Mouse (Mus musculus) MEL (cell line): ENCODE data around the gene Cstf1.

Source experiments
- CHD2 ChIP-seq: IDR thresholded peaks from 2 replicates; pipeline ENCODE4 v1.6.1; 2011; ENCODE audit warnings: low read length, improper control_type of control experiment
- CTCF ChIP-seq, 3 experiments: IDR thresholded peaks in 2 of 3; conservative IDR thresholded peaks in 1 of 3; 2 replicates each; pipeline ENCODE4 v1.5.1; 2011 to 2012; ENCODE audit warnings: low read length in 3 of 3, low read depth in 2 of 3, mild to moderate bottlenecking in 2 of 3, improper control_type of control experiment in 1 of 3, inconsistent platforms in 1 of 3, mixed read lengths in 1 of 3, moderate library complexity in 1 of 3; ENCODE audit not compliant: control insufficient read depth in 1 of 3, insufficient read depth in 1 of 3, poor library complexity in 1 of 3, severe bottlenecking in 1 of 3
- HCFC1 ChIP-seq: IDR thresholded peaks from 2 replicates; pipeline ENCODE4 v1.6.1; 2012; ENCODE audit warnings: low read depth, mild to moderate bottlenecking, inconsistent platforms, low read length, improper control_type of control experiment, moderate library complexity
- POLR2A ChIP-seq, 2 experiments: IDR thresholded peaks; 2 replicates each; pipeline ENCODE4 v1.6.1; 2011 to 2012; ENCODE audit warnings: low read length in 2 of 2, mild to moderate bottlenecking in 2 of 2, control low read depth in 1 of 2, improper control_type of control experiment in 1 of 2, low read depth in 1 of 2, moderate library complexity in 1 of 2; ENCODE audit not compliant: control insufficient read depth in 1 of 2, insufficient read depth in 1 of 2, poor library complexity in 1 of 2
- TBP ChIP-seq: IDR thresholded peaks from 2 replicates; pipeline ENCODE4 v1.8.0; 2011; ENCODE audit warnings: low read depth, low read length, improper control_type of control experiment
- ZKSCAN1 ChIP-seq: IDR thresholded peaks from 2 replicates; pipeline ENCODE4 v1.6.1; 2012; ENCODE audit warnings: low read depth, mild to moderate bottlenecking, inconsistent platforms, low read length, improper control_type of control experiment, moderate library complexity

- TF ChIP-seq POLR2A (IDR thresholded peaks at IDR 0.05; ENCODE audit: control insufficient read depth in 1 of 2, insufficient read depth in 1 of 2, low read depth in 1 of 2, low read length in 2 of 2, poor library complexity in 1 of 2): no peak
- no peak for TF ChIP-seq CTCF (IDR thresholded peaks at IDR 0.05 in 2 of 3, conservative IDR thresholded peaks at IDR 0.05 in 1 of 3; ENCODE audit: control insufficient read depth in 1 of 3, insufficient read depth in 1 of 3, low read depth in 2 of 3, low read length in 3 of 3, poor library complexity in 1 of 3, severe bottlenecking in 1 of 3)
- no peak for TF ChIP-seq CHD2
- TF ChIP-seq HCFC1: no peak
- TF ChIP-seq TBP: no peak
- no peak for TF ChIP-seq ZKSCAN1
These were observed 29.5 kb upstream of the Cstf1 start for GRCm38 (mm10) chr2:172340936-172341335.
